Comparison of ENCODE assay signal across 8 mouse cellular contexts in genomic region chr16:76370716-76371613, GRCm38 (mm10). TPM values are rescaled to one million over a fixed set of nuclear protein-coding genes. Genes with fewer than 3 reads are reported as not detected.
DNase-seq lines count a peak whose midpoint lies in the region; ATAC-seq and TF ChIP-seq lines count a peak whose summit lies in the region.

No protein-coding gene starts in this region.

- ATAC-seq in heart, embryonic 13.5 days (ENCODE audit: extremely low read depth, insufficient number of reproducible peaks, low FRiP score, low TSS enrichment) = no peak
- no peak for ATAC-seq in forebrain, embryonic 13.5 days
- no peak for ATAC-seq in liver, embryonic 12.5 days

- no peak for TF ChIP-seq POLR2A in MEL (IDR thresholded peaks at IDR 0.05; ENCODE audit: control insufficient read depth in 1 of 2, insufficient read depth in 1 of 2, low read depth in 1 of 2, low read length in 2 of 2, poor library complexity in 1 of 2)

- H3K4me1 ChIP-seq in heart, embryonic 13.5 days = peaks cover 51% of the 10 kb centered on the region
- peaks cover 0 to 9% of the 10 kb centered on the region in 2 experiments; a peak in 1 of 4 replicates for H3K4me1 ChIP-seq in MEL (ENCODE audit: control insufficient read depth in 1 of 2, insufficient read depth in 2 of 2, low read length in 2 of 2)
- peaks cover 26% of the 10 kb centered on the region for H3K4me1 ChIP-seq in forebrain, embryonic 13.5 days
- peaks cover 64% of the 10 kb centered on the region for H3K4me1 ChIP-seq in liver, embryonic 12.5 days

- H3K27me3 ChIP-seq in heart, embryonic 13.5 days (replicated peaks) = no peaks in the 10 kb centered on the region
- H3K27me3 ChIP-seq in MEL (ENCODE audit: control insufficient read depth in 1 of 2, insufficient read depth in 2 of 2, low read length in 2 of 2) = no peaks in the 10 kb centered on the region; a peak in 1 of 4 replicates
- H3K27me3 ChIP-seq in forebrain, embryonic 13.5 days = no peaks in the 10 kb centered on the region
- H3K27me3 ChIP-seq in liver, embryonic 12.5 days (replicated peaks) = no peaks in the 10 kb centered on the region

- 39% methylated on average over 12 of the region's 12 CpGs for WGBS in heart, embryonic 13.5 days
- 46% methylated on average over 12 of the region's 12 CpGs for WGBS in forebrain, embryonic 13.5 days
- WGBS in liver, embryonic 12.5 days (ENCODE audit: insufficient replicate concordance) = 17% methylated on average over 12 of the region's 12 CpGs

- H3K9ac ChIP-seq in heart, embryonic 13.5 days = peak overlapping the region; percentile 99
- peak overlapping the region; percentile 97 for H3K9ac ChIP-seq in MEL (ENCODE audit: control insufficient read depth, low read depth, low read length, poor library complexity, severe bottlenecking)
- H3K9ac ChIP-seq in forebrain, embryonic 13.5 days = peak overlapping the region; percentile 91
- peak overlapping the region; percentile 100 for H3K9ac ChIP-seq in liver, embryonic 12.5 days

- DNase-seq in heart, adult 18-20 months = no peak
- DNase-seq in MEL (ENCODE audit: low read depth, low spot score) = peak; percentile 71
- no peak for DNase-seq in right cerebral cortex, adult 18-20 months
- DNase-seq in adrenal gland, postnatal 10 days = no peak
- DNase-seq in left cerebral cortex, adult 9 months (ENCODE audit: low spot score in 2 of 2) = no peak

- peak overlapping the region; percentile 91 for H3K4me3 ChIP-seq in heart, embryonic 13.5 days
- H3K4me3 ChIP-seq in MEL (ENCODE audit: control insufficient read depth in 1 of 2, insufficient read depth in 1 of 2, low read depth in 2 of 2, low read length in 2 of 2) = peak overlapping the region; percentile 79 to 98
- peak overlapping the region; percentile 77 for H3K4me3 ChIP-seq in forebrain, embryonic 13.5 days
- peak overlapping the region; percentile 89 for H3K4me3 ChIP-seq in liver, embryonic 12.5 days

- peak overlapping the region; percentile 97 for H3K27ac ChIP-seq in heart, embryonic 13.5 days (replicated peaks)
- peak overlapping the region; percentile 46 for H3K27ac ChIP-seq in MEL (ENCODE audit: control insufficient read depth, low read depth, low read length)
- no peak overlapping the region for H3K27ac ChIP-seq in forebrain, embryonic 13.5 days
- peak overlapping the region; percentile 98 for H3K27ac ChIP-seq in liver, embryonic 12.5 days

- H3K36me3 ChIP-seq in heart, embryonic 13.5 days = 0 out of 2 replicates have a peak, but pooled peaks cover 7% of the 10 kb centered on the region
- H3K36me3 ChIP-seq in MEL (ENCODE audit: control insufficient read depth in 1 of 2, insufficient read depth in 2 of 2, low read length in 2 of 2) = peaks cover 0 to 3% of the 10 kb centered on the region in 2 experiments; a peak in 3 of 4 replicates
- H3K36me3 ChIP-seq in forebrain, embryonic 13.5 days (ENCODE audit: poor library complexity, severe bottlenecking) = no peaks in the 10 kb centered on the region
- peaks cover 13% of the 10 kb centered on the region for H3K36me3 ChIP-seq in liver, embryonic 12.5 days

- H3K9me3 ChIP-seq in heart, embryonic 13.5 days = no peaks in the 10 kb centered on the region
- no peaks in the 10 kb centered on the region for H3K9me3 ChIP-seq in MEL (replicated peaks; ENCODE audit: insufficient read depth, low read length)
- H3K9me3 ChIP-seq in forebrain, embryonic 13.5 days (replicated peaks) = no peaks in the 10 kb centered on the region
- H3K9me3 ChIP-seq in liver, embryonic 12.5 days (replicated peaks) = no peaks in the 10 kb centered on the region

- TF ChIP-seq EP300 in MEL (IDR thresholded peaks at IDR 0.05; ENCODE audit: low read depth in 1 of 2, low read length in 2 of 2) = no peak

- H3K79me2 ChIP-seq in MEL (ENCODE audit: control insufficient read depth, insufficient read depth, low read length, poor library complexity) = peaks cover 52% of the 10 kb centered on the region

- peak in 1 of 3 experiments; percentile 52; a peak in 2 of 6 replicates for TF ChIP-seq CTCF in MEL (IDR thresholded peaks at IDR 0.05 in 2 of 3, conservative IDR thresholded peaks at IDR 0.05 in 1 of 3; ENCODE audit: control insufficient read depth in 1 of 3, insufficient read depth in 1 of 3, low read depth in 2 of 3, low read length in 3 of 3, poor library complexity in 1 of 3, severe bottlenecking in 1 of 3)

- TF ChIP-seq RAD21 in MEL (IDR thresholded peaks at IDR 0.05; ENCODE audit: low read depth, low read length) = peak; percentile 63

- H3K4me2 ChIP-seq in heart, embryonic 13.5 days = peak overlapping the region; percentile 69
- H3K4me2 ChIP-seq in forebrain, embryonic 13.5 days = peak overlapping the region; percentile 72
- H3K4me2 ChIP-seq in liver, embryonic 12.5 days = peak overlapping the region; percentile 85

TF ChIP-seq in MEL, 35 proteins besides CTCF, POLR2A, EP300 and RAD21:
- TF ChIP-seq RCOR1 (IDR thresholded peaks at IDR 0.05; ENCODE audit: low read depth, low read length) (no peak), MYB (IDR thresholded peaks at IDR 0.05; ENCODE audit: low read depth, low read length) (no peak), CHD1 (IDR thresholded peaks at IDR 0.05; ENCODE audit: low read depth, low read length) (no peak), JUND (IDR thresholded peaks at IDR 0.05; ENCODE audit: low read depth, low read length) (no peak), GATA1 (IDR thresholded peaks at IDR 0.05; ENCODE audit: low read depth, low read length) (0 out of 2 replicates have a peak, but pooled peaks have one; percentile 7), TBP (IDR thresholded peaks at IDR 0.05; ENCODE audit: low read depth, low read length) (peak; percentile 72), SMC3 (IDR thresholded peaks at IDR 0.05; ENCODE audit: low read depth, low read length) (peak; percentile 54), MEF2A (IDR thresholded peaks at IDR 0.05; ENCODE audit: extremely low read depth, insufficient replicate concordance, low read depth, low read length, poor library complexity, severe bottlenecking) (no peak), SIN3A (IDR thresholded peaks at IDR 0.05; ENCODE audit: low read length) (peak; percentile 5; the same call in 1 of the 2 replicates), NELFE (IDR thresholded peaks at IDR 0.05; ENCODE audit: low read depth, low read length) (no peak), GABPA (IDR thresholded peaks at IDR 0.05; ENCODE audit: low read depth, low read length) (no peak), ZMIZ1 (IDR thresholded peaks at IDR 0.05; ENCODE audit: low read depth, low read length) (no peak), ZNF384 (IDR thresholded peaks at IDR 0.05; ENCODE audit: low read depth, low read length) (no peak; the same call in 1 of the 2 replicates), TAL1 (IDR thresholded peaks at IDR 0.05; ENCODE audit: low read length) (no peak), E2F4 (IDR thresholded peaks at IDR 0.05; ENCODE audit: borderline replicate concordance, low read depth, low read length) (no peak), UBTF (IDR thresholded peaks at IDR 0.05; ENCODE audit: borderline replicate concordance, insufficient read depth, low read depth, low read length) (no peak), CHD2 (IDR thresholded peaks at IDR 0.05; ENCODE audit: low read length) (no peak), USF2 (IDR thresholded peaks at IDR 0.05; ENCODE audit: borderline replicate concordance in 1 of 2, insufficient read depth in 1 of 2, low read depth in 1 of 2, low read length in 2 of 2) (no peak), MAX (IDR thresholded peaks at IDR 0.05; ENCODE audit: low read length) (no peak), KAT2A (conservative IDR thresholded peaks at IDR 0.05; ENCODE audit: low read depth, low read length) (no peak), ETS1 (IDR thresholded peaks at IDR 0.05; ENCODE audit: low read depth, low read length) (0 out of 2 replicates have a peak, but pooled peaks have one; percentile 10), HCFC1 (IDR thresholded peaks at IDR 0.05; ENCODE audit: low read depth, low read length) (peak; percentile 14; the same call in 1 of the 2 replicates), BHLHE40 (IDR thresholded peaks at IDR 0.05; ENCODE audit: borderline replicate concordance, low read depth, low read length) (no peak), ZC3H11A (IDR thresholded peaks at IDR 0.05; ENCODE audit: low read depth, low read length) (peak; percentile 48; the same call in 1 of the 2 replicates), MAFK (IDR thresholded peaks at IDR 0.05; ENCODE audit: borderline replicate concordance, low read depth, low read length) (no peak), POLR2AphosphoS5 (IDR thresholded peaks at IDR 0.05; ENCODE audit: borderline replicate concordance, low read depth, low read length) (no peak)

RNA-seq across cellular contexts. Expression of gene Nrip1, which starts 2.7 kb away (rescaled TPM):
- polyA plus RNA-seq in heart, embryonic 13.5 days (2015; fragmentation: Nextera tagmentation; extraction: Ambion mirVana) = 20.9 and 23.3 TPM in 2 replicates
- 10 to 100 TPM; 18.3 to 19.8 TPM for total RNA-seq in heart, adult 18-20 months (2021)
- total RNA-seq in MEL (2012; rRNA removed) = 13.6 and 16.2 TPM in 2 replicates
- polyA plus RNA-seq in MEL (2012; ENCODE audit: insufficient read depth in 1 of 2, insufficient read length in 2 of 2, low read depth in 1 of 2, low replicate concordance in 2 of 2, missing spikeins in 1 of 2) = 10 to 100 TPM; 21.1 to 42.6 TPM
- 23.3 and 25.3 TPM in 2 replicates for polyA plus RNA-seq in forebrain, embryonic 13.5 days (2015; fragmentation: Nextera tagmentation; extraction: Ambion mirVana)
- 32.0 and 32.1 TPM in 2 replicates for polyA plus RNA-seq in liver, embryonic 12.5 days (2016; fragmentation: Nextera tagmentation; extraction: Ambion mirVana)
- 10 to 100 TPM; 45.2 to 64.7 TPM for total RNA-seq in adrenal gland, postnatal 10 days (2021)
